Mouse (Mus musculus) heart, adult 2 months (tissue): Measurements from ENCODE around the gene Rnf150. TPM values are rescaled to one million over a fixed set of nuclear protein-coding genes. Genes with fewer than 3 reads are reported as not detected.

Experiments
- DNase-seq, 2 experiments: peaks; one replicate each; pipeline ENCODE4 v3.0.0; 2021
- H3K27ac ChIP-seq: fragments of 200-600 bp; 2 replicates; pipeline ENCODE4 v1.8.1; 2022
- H3K27me3 ChIP-seq: fragments of 200-500 bp; 2 replicates; pipeline ENCODE4 v1.6.1; 2012; ENCODE audit warnings: mild to moderate bottlenecking, low read length, inconsistent platforms, mixed read lengths; ENCODE audit not compliant: control insufficient read depth, insufficient read depth
- H3K36me3 ChIP-seq: fragments of 200-500 bp; 2 replicates; pipeline ENCODE4 v1.6.1; 2012; ENCODE audit warnings: low read length, inconsistent platforms; ENCODE audit not compliant: control insufficient read depth, insufficient read depth
- H3K4me1 ChIP-seq: fragments of 200-500 bp; 2 replicates; pipeline ENCODE4 v1.6.1; 2011; ENCODE audit warnings: low read length; ENCODE audit not compliant: control insufficient read depth, insufficient read depth
- H3K4me3 ChIP-seq: fragments of 200-600 bp; 2 replicates; pipeline ENCODE4 v1.8.1; 2022
- H3K79me2 ChIP-seq: fragments of 200-500 bp; replicated peaks from 2 replicates; pipeline ENCODE4 v1.6.1; 2012; ENCODE audit warnings: mild to moderate bottlenecking, inconsistent platforms, low read length, moderate library complexity, mixed read lengths; ENCODE audit not compliant: control insufficient read depth, insufficient read depth
- H3K9ac ChIP-seq: fragments of 200-500 bp; 2 replicates; pipeline ENCODE4 v1.6.1; 2012; ENCODE audit warnings: low read depth, mild to moderate bottlenecking, control low read depth, inconsistent platforms, low read length, mixed read lengths
- CTCF ChIP-seq: fragments of 200-600 bp; IDR thresholded peaks from 2 replicates; pipeline ENCODE4 v1.8.1; 2022; ENCODE audit warnings: antibody characterized with exemption, mild to moderate bottlenecking, moderate library complexity
- EP300 ChIP-seq: fragments of 200-500 bp; IDR thresholded peaks from 2 replicates; pipeline ENCODE4 v1.6.1; 2011; ENCODE audit warnings: low read depth, low read length, control low read depth; ENCODE audit not compliant: insufficient read depth
- POLR2A ChIP-seq: fragments of 200-500 bp; IDR thresholded peaks from 2 replicates; pipeline ENCODE4 v1.6.1; 2011; ENCODE audit warnings: mild to moderate bottlenecking, low read depth, low read length, control low read depth; ENCODE audit not compliant: insufficient read depth
- WGBS: fragments of 180-500 bp; shearing (Covaris S2); methylation state at CpG from one replicate; pipeline ENCODE4 v1.1.7; 2018; 5-methylcytosine and 5-hydroxymethylcytosine counted together
- intact Hi-C: fragments of 180-260 bp; cut with DNase I; formaldehyde crosslinking; loops from one replicate; pipeline ENCODE4 v1.15.1; 2025
- polyA plus RNA-seq: library from polyadenylated mRNA; depleted of rRNA; stranded (reverse); fragments of >200 nt; gene quantifications from 2 replicates; pipeline ENCODE4 v1.2.3, GENCODE M21; 2012
- total RNA-seq, 2 experiments: library from RNA; stranded (reverse); gene quantifications; 2 replicates each; pipeline ENCODE4 v1.2.3; 2021

Rnf150 gene
- total and polyA plus RNA-seq, 3 experiments, result 6.6 to 14.2 (median 12.2) TPM

- peak; percentile 77 to 81 for DNase-seq
- WGBS, result 21% methylated on average over 10 of the region's 10 CpGs
- Histone ChIP-seq H3K9ac (no peak overlapping the region), H3K27me3 (no peaks in the 10 kb centered on the region), H3K79me2 (no peaks in the 10 kb centered on the region), H3K36me3 (no peaks in the 10 kb centered on the region), H3K4me3 (no peak overlapping the region), H3K27ac (no peak overlapping the region), H3K4me1 (peaks cover 1% of the 10 kb centered on the region)
- intact Hi-C loops, result loop anchor here (1.0 to 10.0 kb wide), 2 partner anchors 95 to 226 kb away; partner anchors contain the start of gene Rnf150
- peak; percentile 93 for TF ChIP-seq CTCF
- TF ChIP-seq POLR2A, result no peak
Measured at GRCm38 (mm10) chr8:83089336-83089986, 226.3 kb downstream of the Rnf150 start.

- no peaks in the 10 kb centered on the region for H3K79me2 ChIP-seq
- no peak overlapping the region for H3K27ac ChIP-seq
- WGBS, result 61% methylated on average over 4 of the region's 4 CpGs
- intact Hi-C loops, result no loop called here
- H3K9ac ChIP-seq, result no peak overlapping the region
- H3K36me3 ChIP-seq, result no peaks in the 10 kb centered on the region
- no peak for DNase-seq
- TF ChIP-seq CTCF, result no peak
- TF ChIP-seq EP300, result no peak
- TF ChIP-seq POLR2A, result no peak
- no peak overlapping the region for H3K4me3 ChIP-seq
- H3K4me1 ChIP-seq, result peaks cover 1% of the 10 kb centered on the region
- no peaks in the 10 kb centered on the region for H3K27me3 ChIP-seq
Measured at GRCm38 (mm10) chr8:83090446-83090845, 227.3 kb downstream of the Rnf150 start.

GRCm38 (mm10) chr8:83100041-83100440 lies 236.9 kb downstream of the Rnf150 start:
- TF ChIP-seq CTCF (peak; percentile 80), POLR2A (no peak), EP300 (no peak)

GRCm38 (mm10) chr8:83102957-83103510 lies 239.9 kb downstream of the Rnf150 start:
- TF ChIP-seq EP300 (no peak), POLR2A (no peak), CTCF (no peak)
- 64% methylated on average over 7 of the region's 7 CpGs for WGBS
- DNase-seq, result no peak
- H3K27me3 ChIP-seq, result no peaks in the 10 kb centered on the region
- H3K79me2 ChIP-seq, result no peaks in the 10 kb centered on the region
- no peak overlapping the region for H3K4me3 ChIP-seq
- no peak overlapping the region for H3K27ac ChIP-seq
- H3K4me1 ChIP-seq, result no peaks in the 10 kb centered on the region
- H3K36me3 ChIP-seq, result no peaks in the 10 kb centered on the region
- intact Hi-C loops, result loop anchor here (5.0 kb wide), 1 partner anchor 519 kb away; no protein-coding TSS in a partner anchor
- no peak overlapping the region for H3K9ac ChIP-seq

More at GRCm38 (mm10) chr8:83100041-83100440, 236.9 kb downstream of the Rnf150 start:
- no peak overlapping the region for H3K27ac ChIP-seq
- H3K79me2 ChIP-seq, result no peaks in the 10 kb centered on the region
- H3K27me3 ChIP-seq, result no peaks in the 10 kb centered on the region
- no peak for DNase-seq
- H3K36me3 ChIP-seq, result no peaks in the 10 kb centered on the region
- 33% methylated on average over 1 of the region's 1 CpGs for WGBS
- no peak overlapping the region for H3K4me3 ChIP-seq
- no peak overlapping the region for H3K9ac ChIP-seq
- no peaks in the 10 kb centered on the region for H3K4me1 ChIP-seq
- intact Hi-C loops, result loop anchor here (1.0 to 5.0 kb wide), 5 partner anchors 69 to 522 kb away; no protein-coding TSS in a partner anchor

- H3K36me3 ChIP-seq, result no peaks in the 10 kb centered on the region
- no peak for DNase-seq
- H3K27ac ChIP-seq, result no peak overlapping the region
- H3K9ac ChIP-seq, result no peak overlapping the region
- H3K27me3 ChIP-seq, result no peaks in the 10 kb centered on the region
- TF ChIP-seq POLR2A (no peak), EP300 (no peak), CTCF (no peak)
- 82% methylated on average over 2 of the region's 2 CpGs for WGBS
- no peaks in the 10 kb centered on the region for H3K4me1 ChIP-seq
- no peaks in the 10 kb centered on the region for H3K79me2 ChIP-seq
- no peak overlapping the region for H3K4me3 ChIP-seq
- intact Hi-C loops, result loop anchor here (5.0 kb wide), 1 partner anchor 518 kb away; no protein-coding TSS in a partner anchor
Measured at GRCm38 (mm10) chr8:83103968-83104367, 240.8 kb downstream of the Rnf150 start.

- peak in 1 of 2 experiments; percentile 13 for DNase-seq
- H3K27me3 ChIP-seq, result no peaks in the 10 kb centered on the region
- H3K4me3 ChIP-seq, result no peak overlapping the region
- TF ChIP-seq POLR2A (no peak), EP300 (no peak), CTCF (no peak)
- no peaks in the 10 kb centered on the region for H3K79me2 ChIP-seq
- no peak overlapping the region for H3K9ac ChIP-seq
- no peaks in the 10 kb centered on the region for H3K36me3 ChIP-seq
- intact Hi-C loops, result no loop called here
- 51% methylated on average over 7 of the region's 7 CpGs for WGBS
- H3K4me1 ChIP-seq, result no peaks in the 10 kb centered on the region
- no peak overlapping the region for H3K27ac ChIP-seq
Measured at GRCm38 (mm10) chr8:83109756-83110155, 246.6 kb downstream of the Rnf150 start.
